Mouse (Mus musculus) midbrain, embryonic 11.5 days (tissue): ENCODE data around the gene Cbx2. TPM values are rescaled to one million over a fixed set of nuclear protein-coding genes. Genes with fewer than 3 reads are reported as not detected.

Experiments used
- ATAC-seq: fragments of 200-750 bp; cut with Nextera tagmentation; 2 replicates; pipeline ENCODE4 v1.8.0; 2017; ENCODE audit warnings: moderate TSS enrichment, moderate library complexity; ENCODE audit not compliant: low FRiP score
- DNase-seq: peaks from one replicate; pipeline ENCODE4 v3.0.0; 2015; ENCODE audit warnings: low spot score; ENCODE audit errors: missing footprints
- H3K27ac ChIP-seq: fragments of 300-500 bp; sonication (generic); 2 replicates; pipeline ENCODE4 v1.5.1; 2014; ENCODE audit warnings: low read depth, low read length
- H3K27me3 ChIP-seq: fragments of 300-500 bp; sonication (generic); 2 replicates; pipeline ENCODE4 v1.6.1; 2014; ENCODE audit warnings: mild to moderate bottlenecking, low read length, moderate library complexity, mixed read lengths; ENCODE audit not compliant: control insufficient read depth, insufficient read depth
- H3K36me3 ChIP-seq: fragments of 300-500 bp; sonication (generic); 2 replicates; pipeline ENCODE4 v1.6.1; 2014; ENCODE audit warnings: mild to moderate bottlenecking, low read length, moderate library complexity, mixed read lengths; ENCODE audit not compliant: control insufficient read depth, insufficient read depth
- H3K4me1 ChIP-seq: fragments of 300-500 bp; sonication (generic); 2 replicates; pipeline ENCODE4 v1.6.1; 2014; ENCODE audit warnings: low read length; ENCODE audit not compliant: control insufficient read depth, insufficient read depth
- H3K4me2 ChIP-seq: fragments of 300-500 bp; sonication (generic); 2 replicates; pipeline ENCODE4 v1.6.1; 2014; ENCODE audit warnings: mild to moderate bottlenecking, moderate library complexity
- H3K4me3 ChIP-seq: fragments of 300-500 bp; sonication (generic); 2 replicates; pipeline ENCODE4 v1.5.1; 2014; ENCODE audit warnings: low read depth, low read length
- H3K9ac ChIP-seq: fragments of 300-500 bp; sonication (generic); 2 replicates; pipeline ENCODE4 v1.6.1; 2014; ENCODE audit warnings: low read length
- H3K9me3 ChIP-seq: fragments of 300-500 bp; sonication (generic); 2 replicates; pipeline ENCODE4 v1.6.1; 2016; ENCODE audit warnings: low read length; ENCODE audit not compliant: control insufficient read depth
- WGBS: fragments of 180-500 bp; shearing (Covaris S2); extraction: QIAGEN DNeasy Blood & Tissue Kit; methylation state at CpG from one replicate; pipeline ENCODE4 v1.1.7; 2014; 5-methylcytosine and 5-hydroxymethylcytosine counted together
- polyA plus RNA-seq: library from polyadenylated mRNA; unstranded; fragments of >200 nt; fragmentation: Nextera tagmentation; extraction: Ambion mirVana; gene quantifications from 2 replicates; pipeline ENCODE4 v1.2.1, GENCODE M21; 2014

The Cbx2 gene
- polyA plus RNA-seq, 1 experiment from 2014 or later: 70.5 TPM

DNA sequence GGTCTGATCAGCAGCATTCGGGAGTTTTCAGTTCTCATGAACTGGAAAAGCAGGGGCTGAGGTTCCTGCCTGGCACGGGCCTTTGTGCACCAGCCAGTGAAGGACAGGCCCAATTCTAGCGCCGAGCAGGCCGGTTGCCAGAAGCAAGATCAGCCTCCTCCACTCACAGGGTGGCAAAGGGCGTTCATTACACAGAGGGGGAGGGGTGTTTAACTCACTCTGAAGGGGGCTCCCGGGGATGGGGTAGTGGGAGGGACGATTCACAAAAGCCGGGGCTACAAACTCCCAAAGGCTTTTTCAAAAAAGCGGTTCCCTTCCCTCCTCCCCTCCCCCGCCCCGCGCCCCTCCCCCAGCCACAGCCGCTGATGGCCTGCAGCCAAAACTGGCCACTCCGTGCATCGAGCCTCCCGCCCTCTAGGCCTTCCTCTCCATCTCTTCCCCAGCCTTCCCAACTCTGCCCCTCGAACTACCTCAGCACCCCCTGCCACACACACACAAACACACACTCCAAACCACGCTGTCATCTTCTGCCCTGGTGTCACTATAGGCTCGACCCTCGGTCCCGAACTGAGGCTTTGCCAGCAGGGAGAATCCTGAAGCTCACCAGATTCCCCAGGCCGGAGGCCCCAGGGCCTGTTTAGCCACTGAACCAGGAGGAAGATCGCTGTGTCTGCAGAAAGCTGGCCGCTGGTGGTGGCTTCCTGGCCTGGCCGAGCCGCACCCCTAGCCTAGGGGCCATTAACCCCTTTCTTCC lies 56.1 kb downstream of the Cbx2 start:
- Histone ChIP-seq H3K27me3 (peaks cover 46% of the 10 kb centered on the region), H3K36me3 (0 out of 2 replicates have a peak, but pooled peaks cover 2% of the 10 kb centered on the region), H3K4me2 (peak overlapping the region; percentile 30), H3K4me1 (peaks cover 48% of the 10 kb centered on the region), H3K4me3 (no peak overlapping the region), H3K27ac (peak overlapping the region; percentile 4; the same call in 1 of the 2 replicates), H3K9me3 (no peaks in the 10 kb centered on the region), H3K9ac (peak overlapping the region; percentile 41)
- ATAC-seq: peak; percentile 71
- 1% methylated on average over 25 of the region's 27 CpGs for WGBS
- peak; percentile 95 for DNase-seq

- peaks cover 53% of the 10 kb centered on the region for H3K4me1 ChIP-seq
- ATAC-seq (peak; percentile 15; the same call in 1 of the 2 replicates), DNase-seq (no peak)
- peaks cover 51% of the 10 kb centered on the region for H3K27me3 ChIP-seq
- no peaks in the 10 kb centered on the region for H3K9me3 ChIP-seq
- H3K9ac ChIP-seq: peak overlapping the region; percentile 41
- no peak overlapping the region for H3K4me3 ChIP-seq
- peak overlapping the region; percentile 30 for H3K4me2 ChIP-seq
- H3K36me3 ChIP-seq: 0 out of 2 replicates have a peak, but pooled peaks cover 2% of the 10 kb centered on the region
- H3K27ac ChIP-seq: no peak overlapping the region; the same call in 1 of the 2 replicates
- WGBS: 14% methylated on average over 7 of the region's 7 CpGs
These were observed 56.7 kb downstream of the Cbx2 start for GRCm38 (mm10) chr11:119079445-119079837.

DNA sequence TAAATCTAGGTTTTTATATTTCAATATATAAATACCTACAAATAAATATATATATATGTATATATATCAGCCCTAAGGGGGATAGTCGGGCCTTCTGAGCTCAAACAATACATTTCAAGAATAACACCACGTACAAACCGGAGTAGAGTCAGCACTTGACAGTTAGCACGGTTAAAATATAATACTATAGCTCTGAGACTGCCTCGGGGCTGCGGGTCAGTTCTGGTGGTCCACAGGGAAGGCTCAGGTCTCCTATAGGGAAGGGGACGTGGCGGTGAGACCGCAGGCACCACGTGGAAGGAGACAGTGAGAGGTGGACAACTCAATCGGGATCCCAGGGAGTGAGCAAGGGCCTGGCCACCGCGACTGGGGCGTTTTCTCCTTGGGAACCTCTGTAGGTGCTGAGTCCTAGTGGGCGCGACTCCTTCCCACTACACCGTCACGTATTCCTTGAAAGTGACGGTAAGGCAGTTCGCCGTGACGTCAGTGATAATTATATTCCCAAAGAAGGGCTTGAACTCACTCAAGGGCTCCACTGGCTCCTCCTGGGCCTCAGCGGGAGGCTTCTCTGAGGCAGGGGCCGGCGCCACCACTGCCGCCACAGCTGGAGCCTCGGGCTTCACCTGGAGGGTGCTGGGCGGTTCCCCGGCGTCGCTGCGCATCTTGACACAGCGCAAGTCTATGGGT lies 57.8 kb downstream of the Cbx2 start:
- H3K4me2 ChIP-seq: no peak overlapping the region
- 9% methylated on average over 33 of the region's 33 CpGs for WGBS
- H3K27ac ChIP-seq: no peak overlapping the region
- 0 out of 2 replicates have a peak, but pooled peaks cover 2% of the 10 kb centered on the region for H3K36me3 ChIP-seq
- H3K4me1 ChIP-seq: peaks cover 57% of the 10 kb centered on the region
- DNase-seq (peak; percentile 93), ATAC-seq (no peak)
- no peak overlapping the region for H3K9ac ChIP-seq
- H3K9me3 ChIP-seq: no peaks in the 10 kb centered on the region
- peak overlapping the region; percentile 11; the same call in 1 of the 2 replicates for H3K4me3 ChIP-seq
- H3K27me3 ChIP-seq: peaks cover 51% of the 10 kb centered on the region

Other genes with a start within 250 kb of the Cbx2 start
- gene Rbfox3, start 111.4 kb upstream of the Cbx2 start, polyA plus RNA-seq: 7.1 and 8.2 TPM in 2 replicates
- gene Enpp7, start 34.8 kb upstream of the Cbx2 start, polyA plus RNA-seq: not detected in 2 replicates
- gene Cbx8, start 18.0 kb downstream of the Cbx2 start, polyA plus RNA-seq: 11.3 and 11.9 TPM in 2 replicates
- 6.3 and 7.0 TPM in 2 replicates for gene Cbx4, start 63.3 kb downstream of the Cbx2 start, polyA plus RNA-seq
- gene Tbc1d16, start 205.5 kb downstream of the Cbx2 start, polyA plus RNA-seq: 13.3 and 15.2 TPM in 2 replicates
- gene Ccdc40, start 205.6 kb downstream of the Cbx2 start, polyA plus RNA-seq: 18.6 and 18.9 TPM in 2 replicates
- gene Gaa, start 244.9 kb downstream of the Cbx2 start, polyA plus RNA-seq: 15.5 and 19.0 TPM in 2 replicates